11 mouse cellular contexts compared by ENCODE assay signal in the genomic region with DNA sequence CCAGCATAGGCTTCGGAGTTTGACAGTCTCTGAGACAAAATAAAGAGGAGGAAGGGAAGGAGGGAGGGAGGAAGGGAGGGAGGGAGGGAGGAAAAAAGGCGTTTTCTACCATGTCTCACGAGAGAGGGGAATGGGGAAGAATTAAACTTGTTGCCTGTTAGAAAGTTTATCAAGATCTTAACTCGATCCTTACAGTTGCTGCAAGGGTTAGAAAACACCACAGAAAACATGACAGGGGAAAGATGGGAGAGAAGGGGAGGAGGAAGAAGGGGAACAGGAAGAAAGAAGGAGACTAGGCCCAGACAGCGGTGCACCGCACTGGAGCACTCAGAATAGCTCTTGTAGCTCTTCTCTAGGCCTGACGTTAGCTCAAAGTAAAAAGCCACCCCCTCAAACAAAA. TPM values are rescaled to one million over a fixed set of nuclear protein-coding genes. Genes with fewer than 3 reads are reported as not detected.
A peak's percentile ranks its signal among the peaks of the same experiment; 100 is the strongest.
DNase-seq lines count a peak whose midpoint lies in the region; ATAC-seq and TF ChIP-seq lines count a peak whose summit lies in the region.
"Had no signal": no experiment of that assay in that cellular context is flagged by ENCODE, and none has a peak within 500 bp of the region (broad histone marks: within the 10 kb centered on the region; RNA-seq: fewer than 3 reads in every experiment).

No protein-coding gene starts in this region.

- H3K36me3 ChIP-seq in embryonic facial prominence, embryonic 12.5 days, result 0 out of 2 replicates have a peak, but pooled peaks cover 3% of the 10 kb centered on the region
- no peaks in the 10 kb centered on the region for H3K36me3 ChIP-seq in midbrain, embryonic 15.5 days (replicated peaks)

- DNase-seq in left cerebral cortex, adult 2 months (ENCODE audit: extremely low spot score in 1 of 2, low spot score in 2 of 2), result no peak
- no peak for DNase-seq in left cerebral cortex, postnatal 25 days (ENCODE audit: low spot score in 2 of 2)
- DNase-seq in induced T-regulatory cell, adult 2 months (ENCODE audit: low read depth), result peak; percentile 18
- DNase-seq in left cerebral cortex, postnatal 10 days (ENCODE audit: extremely low spot score in 1 of 2, low spot score in 2 of 2), result no peak
- DNase-seq in adrenal gland, postnatal 36 days, result no peak
- no peak for DNase-seq in left cerebral cortex, adult 11 months (ENCODE audit: low spot score)
- DNase-seq: layer of hippocampus, postnatal 36 days; right cerebral cortex, postnatal 14 days had no signal

- WGBS in embryonic facial prominence, embryonic 12.5 days, result 68% methylated on average over 7 of the region's 7 CpGs
- WGBS in midbrain, embryonic 15.5 days, result 64% methylated on average over 7 of the region's 7 CpGs

- H3K4me2 ChIP-seq in embryonic facial prominence, embryonic 12.5 days (replicated peaks), result no peak overlapping the region
- H3K4me2 ChIP-seq in midbrain, embryonic 15.5 days, result no peak overlapping the region

- no peaks in the 10 kb centered on the region for H3K27me3 ChIP-seq in embryonic facial prominence, embryonic 12.5 days
- H3K27me3 ChIP-seq in midbrain, embryonic 15.5 days (replicated peaks), result no peaks in the 10 kb centered on the region
- H3K27me3 ChIP-seq: Patski had no signal

- TF ChIP-seq CTCF in left cerebral cortex, adult 2 months (IDR thresholded peaks at IDR 0.05), result no peak

- 0 out of 2 replicates have a peak overlapping the region, but pooled peaks have one; percentile 24 for H3K9ac ChIP-seq in embryonic facial prominence, embryonic 12.5 days
- H3K9ac ChIP-seq in midbrain, embryonic 15.5 days, result no peak overlapping the region

- peaks cover 28% of the 10 kb centered on the region for H3K4me1 ChIP-seq in embryonic facial prominence, embryonic 12.5 days
- peaks cover 29% of the 10 kb centered on the region for H3K4me1 ChIP-seq in midbrain, embryonic 15.5 days

- no peak overlapping the region for H3K4me3 ChIP-seq in left cerebral cortex, adult 2 months
- no peak overlapping the region for H3K4me3 ChIP-seq in embryonic facial prominence, embryonic 12.5 days
- H3K4me3 ChIP-seq in midbrain, embryonic 15.5 days, result no peak overlapping the region

- H3K27ac ChIP-seq in left cerebral cortex, adult 2 months, result peak overlapping the region; percentile 77
- peak overlapping the region; percentile 75 for H3K27ac ChIP-seq in embryonic facial prominence, embryonic 12.5 days
- peak overlapping the region; percentile 28 for H3K27ac ChIP-seq in midbrain, embryonic 15.5 days

- no peak for ATAC-seq in embryonic facial prominence, embryonic 12.5 days (ENCODE audit: insufficient number of reproducible peaks, insufficient read depth, low FRiP score, low TSS enrichment)
- no peak for ATAC-seq in midbrain, embryonic 15.5 days (replicated peaks)
- ATAC-seq: Patski had no signal

- intact Hi-C loops in left cerebral cortex, adult 2 months (cut with DNase I), result no loop called here
- intact Hi-C loops in left cerebral cortex, postnatal 25 days (cut with DNase I), result no loop called here
- intact Hi-C loops in left cerebral cortex, postnatal 10 days (cut with DNase I), result no loop called here

- H3K9me3 ChIP-seq in embryonic facial prominence, embryonic 12.5 days, result no peaks in the 10 kb centered on the region
- H3K9me3 ChIP-seq in midbrain, embryonic 15.5 days, result no peaks in the 10 kb centered on the region

RNA-seq across cellular contexts. Expression of a gene that starts 48.2 kb away (rescaled TPM):
- 10 to 100 TPM; 16.2 to 20.2 TPM for total RNA-seq in left cerebral cortex, adult 2 months (2021)
- 10 to 100 TPM; 16.0 to 18.0 TPM for total RNA-seq in left cerebral cortex, postnatal 25 days (2021)
- 0.74 and 1.4 TPM in 2 replicates for polyA plus RNA-seq in embryonic facial prominence, embryonic 12.5 days (2016; fragmentation: Nextera tagmentation; extraction: Ambion mirVana)
- 5.0 and 5.2 TPM in 2 replicates for polyA plus RNA-seq in midbrain, embryonic 15.5 days (2015; fragmentation: Nextera tagmentation; extraction: Ambion mirVana)
- total RNA-seq in left cerebral cortex, postnatal 10 days (2021), result 10 to 100 TPM; 24.0 to 25.3 TPM
- total RNA-seq in adrenal gland, postnatal 36 days (2021), result under 1 TPM; 0.50 to 0.66 TPM

RNA-seq across cellular contexts. Expression of a gene that starts 58.1 kb away (rescaled TPM):
- 10 to 100 TPM; 62.2 to 67.6 TPM for total RNA-seq in left cerebral cortex, adult 2 months (2021)
- 10 to 100 TPM; 72.1 to 76.6 TPM for total RNA-seq in left cerebral cortex, postnatal 25 days (2021)
- 30.5 and 57.8 TPM in 2 replicates for polyA plus RNA-seq in embryonic facial prominence, embryonic 12.5 days (2016; fragmentation: Nextera tagmentation; extraction: Ambion mirVana)
- 49.8 and 63.1 TPM in 2 replicates for polyA plus RNA-seq in midbrain, embryonic 15.5 days (2015; fragmentation: Nextera tagmentation; extraction: Ambion mirVana)
- total RNA-seq in left cerebral cortex, postnatal 10 days (2021), result 10 to 100 TPM; 65.3 TPM
- total RNA-seq in adrenal gland, postnatal 36 days (2021), result 100 to 1,000 TPM; 119 to 155 TPM

Comparison
In these comparisons a context has a peak if more than half of its experiments do, and no peak if none do; other contexts are left out.
1. RNA of a gene that starts 48.2 kb away (total RNA-seq): 24.0 to 25.3 TPM in left cerebral cortex, postnatal 10 days, 16.2 to 20.2 TPM in left cerebral cortex, adult 2 months and 16.0 to 18.0 TPM in left cerebral cortex, postnatal 25 days; 0.50 to 0.66 TPM in adrenal gland, postnatal 36 days; every median in the first group is over 10 times any median in the second.
2. Peak in every context shown above with its lines, with median percentiles within 50 percentile points of each other: H3K27ac ChIP-seq.